8 mouse cellular contexts compared by ENCODE assay signal in genomic region chr7:127024755-127025555, GRCm38 (mm10). TPM values are rescaled to one million over a fixed set of nuclear protein-coding genes. Genes with fewer than 3 reads are reported as not detected.
DNase-seq lines count a peak whose midpoint lies in the region; ATAC-seq lines count a peak whose summit lies in the region.

No protein-coding gene starts in this region.

- H3K4me2 ChIP-seq in hindbrain, embryonic 14.5 days (replicated peaks), result peak overlapping the region; percentile 90

- H3K9me3 ChIP-seq in hindbrain, embryonic 14.5 days (ENCODE audit: control insufficient read depth, low read length), result no peaks in the 10 kb centered on the region

- peak overlapping the region; percentile 100 for H3K27ac ChIP-seq in hindbrain, embryonic 14.5 days

- 1% methylated on average over 30 of the region's 30 CpGs for WGBS in hindbrain, embryonic 14.5 days

- peak; percentile 75 for DNase-seq in adipocyte (ENCODE audit: low spot score)
- peak; percentile 53 to 78 for DNase-seq in cerebellum, postnatal 4 days (ENCODE audit: low spot score in 2 of 2)
- peak; percentile 75 to 84 for DNase-seq in frontal cortex, postnatal 36 days (ENCODE audit: low spot score in 2 of 2)
- peak; percentile 74 for DNase-seq in hindbrain, embryonic 14.5 days (ENCODE audit: low spot score)
- peak; percentile 75 to 84 for DNase-seq in left cerebral cortex, adult 18-20 months (ENCODE audit: low spot score in 2 of 2)
- DNase-seq in lung, postnatal 4 days, result peak; percentile 90 to 92
- DNase-seq in retina, postnatal 1 day, result peak; percentile 89
- DNase-seq in urinary bladder, postnatal 36 days (ENCODE audit: low spot score in 2 of 2), result peak; percentile 65 to 75

- H3K27me3 ChIP-seq in hindbrain, embryonic 14.5 days (ENCODE audit: control insufficient read depth, insufficient read depth, low read length), result no peaks in the 10 kb centered on the region

- peak overlapping the region; percentile 92 for H3K4me3 ChIP-seq in hindbrain, embryonic 14.5 days (replicated peaks; ENCODE audit: low read length)

- H3K4me1 ChIP-seq in hindbrain, embryonic 14.5 days (replicated peaks; ENCODE audit: control insufficient read depth, insufficient read depth, low read length), result peaks cover 51% of the 10 kb centered on the region

- peak; percentile 21; the same call in 1 of the 2 replicates for ATAC-seq in hindbrain, embryonic 14.5 days (ENCODE audit: low FRiP score)

- peaks cover 32% of the 10 kb centered on the region for H3K36me3 ChIP-seq in hindbrain, embryonic 14.5 days (replicated peaks; ENCODE audit: control insufficient read depth, insufficient read depth)

- peak overlapping the region; percentile 99 for H3K9ac ChIP-seq in hindbrain, embryonic 14.5 days

RNA-seq across cellular contexts. Expression of gene Maz, which starts 1.9 kb away (rescaled TPM):
- 68.6 and 73.1 TPM in 2 replicates for polyA plus RNA-seq in hindbrain, embryonic 14.5 days (2014; fragmentation: Nextera tagmentation; extraction: Ambion mirVana)
- total RNA-seq in left cerebral cortex, adult 18-20 months (2021), result 100 to 1,000 TPM; 205 to 207 TPM

RNA-seq across cellular contexts. Expression of gene Prrt2, which starts 3.9 kb away (rescaled TPM):
- polyA plus RNA-seq in hindbrain, embryonic 14.5 days (2014; fragmentation: Nextera tagmentation; extraction: Ambion mirVana), result 46.7 and 57.0 TPM in 2 replicates
- total RNA-seq in left cerebral cortex, adult 18-20 months (2021), result 100 to 1,000 TPM; 202 to 211 TPM

RNA-seq across cellular contexts. Expression of gene Gm42742, which starts 4.1 kb away (rescaled TPM):
- 51.9 and 52.3 TPM in 2 replicates for polyA plus RNA-seq in hindbrain, embryonic 14.5 days (2014; fragmentation: Nextera tagmentation; extraction: Ambion mirVana)
- 10 to 100 TPM; 45.7 to 55.3 TPM for total RNA-seq in left cerebral cortex, adult 18-20 months (2021)

RNA-seq across cellular contexts. Expression of gene Pagr1a, which starts 7.8 kb away (rescaled TPM):
- polyA plus RNA-seq in hindbrain, embryonic 14.5 days (2014; fragmentation: Nextera tagmentation; extraction: Ambion mirVana), result 31.5 and 38.6 TPM in 2 replicates
- total RNA-seq in left cerebral cortex, adult 18-20 months (2021), result 10 to 100 TPM; 18.7 to 35.6 TPM

RNA-seq across cellular contexts. Expression of gene Pagr1b, which starts 8.7 kb away (rescaled TPM):
- polyA plus RNA-seq in hindbrain, embryonic 14.5 days (2014; fragmentation: Nextera tagmentation; extraction: Ambion mirVana), result 0.70 TPM in 1 of 2 replicates, not detected in the other
- total RNA-seq in left cerebral cortex, adult 18-20 months (2021), result not detected

Comparison
In these comparisons a context has a peak if more than half of its experiments do, and no peak if none do; other contexts are left out.
1. Peak in every context shown above with its lines: DNase-seq, ATAC-seq, H3K4me3 ChIP-seq and H3K27ac ChIP-seq.